Mouse (Mus musculus) embryonic facial prominence, embryonic 12.5 days (tissue): Measurements from ENCODE around the gene Gli1. TPM values are rescaled to one million over a fixed set of nuclear protein-coding genes. Genes with fewer than 3 reads are reported as not detected.

Experiments
- polyA plus RNA-seq: library from polyadenylated mRNA; unstranded; fragments of >200 nt; fragmentation: Nextera tagmentation; extraction: Ambion mirVana; gene quantifications from 2 replicates; pipeline ENCODE4 v1.2.1, GENCODE M21; 2016

Gli1 gene
- polyA plus RNA-seq, 1 experiment from 2014 or later, result 15.5 TPM

Other genes with a start within 250 kb of the Gli1 start
- 72.9 and 75.7 TPM in 2 replicates for gene Os9, start 220.8 kb downstream of the Gli1 start, polyA plus RNA-seq
- gene B4galnt1, start 176.7 kb downstream of the Gli1 start, polyA plus RNA-seq, result 4.6 and 6.2 TPM in 2 replicates
- gene Slc26a10, start 161.3 kb downstream of the Gli1 start, polyA plus RNA-seq, result 1.9 and 3.0 TPM in 2 replicates
- 85.0 and 96.5 TPM in 2 replicates for gene Arhgef25, start 151.9 kb downstream of the Gli1 start, polyA plus RNA-seq
- gene Dtx3, start 146.2 kb downstream of the Gli1 start, polyA plus RNA-seq, result 172 and 173 TPM in 2 replicates
- gene Pip4k2c, start 130.4 kb downstream of the Gli1 start, polyA plus RNA-seq, result 29.0 and 30.5 TPM in 2 replicates
- 13.5 and 16.8 TPM in 2 replicates for gene Kif5a, start 78.6 kb downstream of the Gli1 start, polyA plus RNA-seq
- 199 and 213 TPM in 2 replicates for gene Dctn2, start 75.6 kb downstream of the Gli1 start, polyA plus RNA-seq
- 17.2 and 23.3 TPM in 2 replicates for gene Mbd6, start 53.0 kb downstream of the Gli1 start, polyA plus RNA-seq
- 138 and 142 TPM in 2 replicates for gene Mars, start 30.2 kb downstream of the Gli1 start, polyA plus RNA-seq
- 1.8 and 2.6 TPM in 2 replicates for gene Arhgap9, start 20.0 kb downstream of the Gli1 start, polyA plus RNA-seq
- 0.03 TPM in 1 of 2 replicates, not detected in the other for gene Inhbe, start 12.4 kb upstream of the Gli1 start, polyA plus RNA-seq
- 0.09 TPM in 1 of 2 replicates, not detected in the other for gene Inhbc, start 28.5 kb upstream of the Gli1 start, polyA plus RNA-seq
- 44.9 and 53.0 TPM in 2 replicates for gene R3hdm2, start 38.4 kb upstream of the Gli1 start, polyA plus RNA-seq
- gene Stac3, start 159.7 kb upstream of the Gli1 start, polyA plus RNA-seq, result 5.9 and 7.9 TPM in 2 replicates
- 2.9 and 3.4 TPM in 2 replicates for gene Ndufa4l2, start 173.0 kb upstream of the Gli1 start, polyA plus RNA-seq
- 82.4 and 88.2 TPM in 2 replicates for gene Shmt2, start 180.5 kb upstream of the Gli1 start, polyA plus RNA-seq
- 6.5 and 8.0 TPM in 2 replicates for gene Nxph4, start 192.6 kb upstream of the Gli1 start, polyA plus RNA-seq